In genomic region chr10:17946799-17947174, GRCm38 (mm10) we compare ENCODE assay signal across 8 mouse cellular contexts. TPM values are rescaled to one million over a fixed set of nuclear protein-coding genes. Genes with fewer than 3 reads are reported as not detected.
A peak's percentile ranks its signal among the peaks of the same experiment; 100 is the strongest.
DNase-seq lines count a peak whose midpoint lies in the region; ATAC-seq and TF ChIP-seq lines count a peak whose summit lies in the region.
"Not testable (repeated sequence)": the region's sequence is repeated elsewhere in the genome, so short reads cannot be mapped to it uniquely, and the experiment has no call there.

No protein-coding gene starts in this region.

- not testable (repeated sequence) for TF ChIP-seq POLR2A in CH12.LX (IDR thresholded peaks at IDR 0.05; ENCODE audit: low read depth, low read length)

- dilution Hi-C loops in CH12.LX (cut with MboI; ENCODE audit: extremely low pct_ligation_motif_present, extremely low pct_unique_long_range_greater_than_20kb, low sequenced_read_pairs): not testable (repeated sequence)

- H3K9me3 ChIP-seq in CH12.LX (replicated peaks; ENCODE audit: low read length); embryonic facial prominence, embryonic 11.5 days (replicated peaks; ENCODE audit: control insufficient read depth, low read length); hindbrain, embryonic 14.5 days (ENCODE audit: control insufficient read depth, low read length); liver, postnatal 0 days (ENCODE audit: low read length); midbrain, embryonic 15.5 days; stomach, embryonic 14.5 days (ENCODE audit: control insufficient read depth, low read depth, low read length): not testable (repeated sequence)

- not testable (repeated sequence) for TF ChIP-seq CTCF in CH12.LX (conservative IDR thresholded peaks at IDR 0.05 in 1 of 2, IDR thresholded peaks at IDR 0.05 in 1 of 2; ENCODE audit: low read depth in 2 of 2, low read length in 2 of 2); gastrocnemius, adult 2 months (IDR thresholded peaks at IDR 0.05); layer of hippocampus, adult 2 months (conservative IDR thresholded peaks at IDR 0.05); liver, postnatal 0 days (IDR thresholded peaks at IDR 0.05; ENCODE audit: low read depth)

- H3K4me1 ChIP-seq in CH12.LX (ENCODE audit: control insufficient read depth in 1 of 2, insufficient read depth in 2 of 2): peaks cover 7 to 49% of the 10 kb centered on the region in 2 experiments; a peak in 3 of 4 replicates
- not testable (repeated sequence) for H3K4me1 ChIP-seq in embryonic facial prominence, embryonic 11.5 days (ENCODE audit: control insufficient read depth, insufficient read depth, low read length); stomach, embryonic 14.5 days (ENCODE audit: control insufficient read depth, insufficient read depth, low read length)
- peaks cover 15% of the 10 kb centered on the region for H3K4me1 ChIP-seq in hindbrain, embryonic 14.5 days (replicated peaks; ENCODE audit: control insufficient read depth, insufficient read depth, low read length)
- peaks cover 10% of the 10 kb centered on the region; the same call in 1 of the 2 replicates for H3K4me1 ChIP-seq in liver, postnatal 0 days (ENCODE audit: insufficient read depth)
- H3K4me1 ChIP-seq in midbrain, embryonic 15.5 days: peaks cover 14% of the 10 kb centered on the region

- not testable (repeated sequence) for DNase-seq in CH12.LX (ENCODE audit: extremely low read depth); embryonic facial prominence, embryonic 11.5 days (ENCODE audit: low spot score); gastrocnemius, adult 2 months; hindbrain, embryonic 14.5 days (ENCODE audit: low spot score); layer of hippocampus, adult 2 months (ENCODE audit: low spot score in 2 of 2); liver, postnatal 0 days

- peak overlapping the region; percentile 61 to 83 (median 78) for H3K4me3 ChIP-seq in CH12.LX (replicated peaks in 1 of 3; ENCODE audit: low read depth in 2 of 3, low read length in 2 of 3, poor library complexity in 1 of 3)
- H3K4me3 ChIP-seq in embryonic facial prominence, embryonic 11.5 days (ENCODE audit: low read depth, low read length): peak overlapping the region; percentile 78
- H3K4me3 ChIP-seq in gastrocnemius, adult 2 months: peak overlapping the region; percentile 88
- peak overlapping the region; percentile 88 for H3K4me3 ChIP-seq in hindbrain, embryonic 14.5 days (replicated peaks; ENCODE audit: low read length)
- H3K4me3 ChIP-seq in layer of hippocampus, adult 2 months: peak overlapping the region; percentile 75
- H3K4me3 ChIP-seq in liver, postnatal 0 days (ENCODE audit: low read depth, low read length): peak overlapping the region; percentile 80
- H3K4me3 ChIP-seq in midbrain, embryonic 15.5 days: peak overlapping the region; percentile 95
- H3K4me3 ChIP-seq in stomach, embryonic 14.5 days (ENCODE audit: low read depth, low read length): peak overlapping the region; percentile 76

- peaks cover 0 to 17% of the 10 kb centered on the region in 2 experiments for H3K36me3 ChIP-seq in CH12.LX (replicated peaks in 1 of 2; ENCODE audit: control insufficient read depth in 1 of 2, insufficient read depth in 1 of 2, low read length in 1 of 2)
- not testable (repeated sequence) for H3K36me3 ChIP-seq in embryonic facial prominence, embryonic 11.5 days (replicated peaks; ENCODE audit: control insufficient read depth, insufficient read depth, low read depth, low read length); hindbrain, embryonic 14.5 days (replicated peaks; ENCODE audit: control insufficient read depth, insufficient read depth); liver, postnatal 0 days (replicated peaks; ENCODE audit: insufficient read depth, low read length); midbrain, embryonic 15.5 days (replicated peaks); stomach, embryonic 14.5 days (ENCODE audit: control insufficient read depth, insufficient read depth, low read length)

- H3K4me2 ChIP-seq in CH12.LX (ENCODE audit: insufficient read depth, low read depth, poor library complexity, severe bottlenecking): peak overlapping the region; percentile 47; the same call in 1 of the 2 replicates
- peak overlapping the region; percentile 62 for H3K4me2 ChIP-seq in embryonic facial prominence, embryonic 11.5 days (ENCODE audit: low read depth, low read length)
- H3K4me2 ChIP-seq in hindbrain, embryonic 14.5 days (replicated peaks): peak overlapping the region; percentile 60
- peak overlapping the region; percentile 81 for H3K4me2 ChIP-seq in liver, postnatal 0 days (ENCODE audit: low read depth, low read length)
- H3K4me2 ChIP-seq in midbrain, embryonic 15.5 days: peak overlapping the region; percentile 64
- H3K4me2 ChIP-seq in stomach, embryonic 14.5 days (replicated peaks; ENCODE audit: low read depth, low read length): peak overlapping the region; percentile 51

- not testable (repeated sequence) for TF ChIP-seq EP300 in CH12.LX (IDR thresholded peaks at IDR 0.05; ENCODE audit: low read length); liver, postnatal 0 days (IDR thresholded peaks at IDR 0.05; ENCODE audit: low read depth)

- H3K27me3 ChIP-seq in CH12.LX (replicated peaks); embryonic facial prominence, embryonic 11.5 days (ENCODE audit: control insufficient read depth, insufficient read depth, low read length); hindbrain, embryonic 14.5 days (ENCODE audit: control insufficient read depth, insufficient read depth, low read length); liver, postnatal 0 days (ENCODE audit: insufficient read depth, low read length); midbrain, embryonic 15.5 days (replicated peaks); stomach, embryonic 14.5 days (ENCODE audit: control insufficient read depth, insufficient read depth, low read length): not testable (repeated sequence)

- TF ChIP-seq RAD21 in CH12.LX (IDR thresholded peaks at IDR 0.05; ENCODE audit: low read depth, low read length): not testable (repeated sequence)

- ATAC-seq in embryonic facial prominence, embryonic 11.5 days (replicated peaks; ENCODE audit: insufficient number of reproducible peaks, low FRiP score, low TSS enrichment, low read depth); hindbrain, embryonic 14.5 days (ENCODE audit: low FRiP score); liver, postnatal 0 days; midbrain, embryonic 15.5 days (replicated peaks); stomach, embryonic 14.5 days (ENCODE audit: insufficient number of reproducible peaks, insufficient read depth, low FRiP score, low read depth): not testable (repeated sequence)

- H3K79me2 ChIP-seq in CH12.LX (replicated peaks; ENCODE audit: control insufficient read depth, extremely low read depth, insufficient read depth, poor library complexity, severe bottlenecking): peaks cover 10% of the 10 kb centered on the region

- H3K27ac ChIP-seq in CH12.LX (ENCODE audit: insufficient read depth, low read depth); embryonic facial prominence, embryonic 11.5 days (replicated peaks; ENCODE audit: low read depth, low read length); layer of hippocampus, adult 2 months: not testable (repeated sequence)
- peak overlapping the region; percentile 87 for H3K27ac ChIP-seq in gastrocnemius, adult 2 months
- H3K27ac ChIP-seq in hindbrain, embryonic 14.5 days: peak overlapping the region; percentile 92
- H3K27ac ChIP-seq in liver, postnatal 0 days (ENCODE audit: low read depth): peak overlapping the region; percentile 96
- H3K27ac ChIP-seq in midbrain, embryonic 15.5 days: peak overlapping the region; percentile 93
- H3K27ac ChIP-seq in stomach, embryonic 14.5 days (ENCODE audit: low read length): peak overlapping the region; percentile 69; the same call in 1 of the 2 replicates

- peak overlapping the region; percentile 89 for H3K9ac ChIP-seq in CH12.LX (ENCODE audit: insufficient read depth, low read depth)
- H3K9ac ChIP-seq in embryonic facial prominence, embryonic 11.5 days (replicated peaks; ENCODE audit: low read length): peak overlapping the region; percentile 89
- H3K9ac ChIP-seq in hindbrain, embryonic 14.5 days: peak overlapping the region; percentile 95
- H3K9ac ChIP-seq in liver, postnatal 0 days (replicated peaks): peak overlapping the region; percentile 94
- H3K9ac ChIP-seq in midbrain, embryonic 15.5 days: peak overlapping the region; percentile 83
- H3K9ac ChIP-seq in stomach, embryonic 14.5 days (replicated peaks; ENCODE audit: low read depth, low read length): peak overlapping the region; percentile 86

- intact Hi-C loops in gastrocnemius, adult 2 months (cut with DNase I): not testable (repeated sequence)

- whole genome bisulfite sequencing in embryonic facial prominence, embryonic 11.5 days: 0% methylated on average over 4 of the region's 4 CpGs
- WGBS in hindbrain, embryonic 14.5 days: 1% methylated on average over 4 of the region's 4 CpGs
- WGBS in liver, postnatal 0 days (ENCODE audit: insufficient replicate concordance): 0% methylated on average over 4 of the region's 4 CpGs
- WGBS in midbrain, embryonic 15.5 days: 0% methylated on average over 4 of the region's 4 CpGs
- WGBS in stomach, embryonic 14.5 days: 0% methylated on average over 4 of the region's 4 CpGs

- in situ Hi-C loops in CH12.LX (cut with MboI; ENCODE audit: low pct_ligation_motif_present, low pct_unique_long_range_greater_than_20kb, low sequenced_read_pairs): not testable (repeated sequence)

RNA-seq across cellular contexts. Expression of gene Heca, which starts 1.1 kb away (rescaled TPM):
- total RNA-seq in CH12.LX (2012; rRNA removed): 6.6 and 12.4 TPM in 2 replicates
- 11.1 and 15.6 TPM in 2 replicates for total RNA-seq in CH12.LX (2014; rRNA removed)
- 9.1 and 10.0 TPM in 2 replicates for polyA plus RNA-seq in CH12.LX (2012; ENCODE audit: insufficient read length, low read depth)
- polyA plus RNA-seq in embryonic facial prominence, embryonic 11.5 days (2014; fragmentation: Nextera tagmentation; extraction: Ambion mirVana): 4.3 and 4.7 TPM in 2 replicates
- total RNA-seq in gastrocnemius, adult 2 months (2021): 10 to 100 TPM; 17.1 to 18.6 TPM
- polyA plus RNA-seq in hindbrain, embryonic 14.5 days (2014; fragmentation: Nextera tagmentation; extraction: Ambion mirVana): 6.7 and 8.1 TPM in 2 replicates
- total RNA-seq in layer of hippocampus, adult 2 months (2021): 10 to 100 TPM; 25.8 to 30.3 TPM
- polyA plus RNA-seq in liver, postnatal 0 days (2015; fragmentation: Nextera tagmentation; extraction: Ambion mirVana): 2.3 and 2.4 TPM in 2 replicates
- polyA plus RNA-seq in midbrain, embryonic 15.5 days (2015; fragmentation: Nextera tagmentation; extraction: Ambion mirVana): 4.5 and 6.4 TPM in 2 replicates
- 5.2 and 6.7 TPM in 2 replicates for polyA plus RNA-seq in stomach, embryonic 14.5 days (2014; fragmentation: Nextera tagmentation; extraction: Ambion mirVana)
